Mouse (Mus musculus) heart, embryonic 14.5 days (tissue): ENCODE results near the gene Snd1. TPM values are rescaled to one million over a fixed set of nuclear protein-coding genes. Genes with fewer than 3 reads are reported as not detected.

ENCODE experiments used
- ATAC-seq: fragments of 200-750 bp; cut with Nextera tagmentation; 2 replicates; pipeline ENCODE4 v1.8.0; 2017; ENCODE audit warnings: low read depth, moderate TSS enrichment; ENCODE audit not compliant: insufficient number of reproducible peaks, insufficient read depth, low FRiP score
- H3K27ac ChIP-seq, 2 experiments: fragments of 200-500 bp in 1 of 2; fragments of 300-500 bp in 1 of 2; sonication (generic) in 1 of 2; replicated peaks in 1 of 2; 2 replicates each; pipeline ENCODE4 v1.5.1; 2012 to 2014; ENCODE audit warnings: low read depth in 2 of 2, low read length in 2 of 2, control low read depth in 1 of 2, mild to moderate bottlenecking in 1 of 2, mixed read lengths in 1 of 2; ENCODE audit not compliant: control insufficient read depth in 1 of 2, insufficient read depth in 1 of 2
- H3K27me3 ChIP-seq: fragments of 300-500 bp; sonication (generic); 2 replicates; pipeline ENCODE4 v1.6.1; 2014; ENCODE audit warnings: mild to moderate bottlenecking, low read length, control low read depth; ENCODE audit not compliant: control insufficient read depth, insufficient read depth
- H3K36me3 ChIP-seq: fragments of 300-500 bp; sonication (generic); 2 replicates; pipeline ENCODE4 v1.6.1; 2014; ENCODE audit warnings: mild to moderate bottlenecking, control low read depth, low read length, mixed read lengths; ENCODE audit not compliant: control insufficient read depth, insufficient read depth
- H3K4me1 ChIP-seq, 2 experiments: fragments of 200-500 bp in 1 of 2; fragments of 300-500 bp in 1 of 2; sonication (generic) in 1 of 2; 2 replicates each; pipeline ENCODE4 v1.6.1; 2012 to 2014; ENCODE audit warnings: low read length in 2 of 2, control low read depth in 1 of 2, mixed read lengths in 1 of 2; ENCODE audit not compliant: control insufficient read depth in 2 of 2, insufficient read depth in 2 of 2
- H3K4me2 ChIP-seq: fragments of 300-500 bp; sonication (generic); 2 replicates; pipeline ENCODE4 v1.6.1; 2014; ENCODE audit warnings: mild to moderate bottlenecking, low read length
- H3K4me3 ChIP-seq, 2 experiments: fragments of 200-500 bp in 1 of 2; fragments of 300-500 bp in 1 of 2; sonication (generic) in 1 of 2; 2 replicates each; pipeline ENCODE4 v1.5.1; 2012 to 2014; ENCODE audit warnings: low read length in 2 of 2, mild to moderate bottlenecking in 2 of 2, control low read depth in 1 of 2, low read depth in 1 of 2, moderate library complexity in 1 of 2; ENCODE audit not compliant: control insufficient read depth in 1 of 2, insufficient read depth in 1 of 2
- H3K9ac ChIP-seq: fragments of 300-500 bp; sonication (generic); 2 replicates; pipeline ENCODE4 v1.6.1; 2014; ENCODE audit warnings: mild to moderate bottlenecking, low read length
- H3K9me3 ChIP-seq: fragments of 300-500 bp; sonication (generic); 2 replicates; pipeline ENCODE4 v1.6.1; 2016; ENCODE audit warnings: low read length, control low read depth; ENCODE audit not compliant: control insufficient read depth
- WGBS: fragments of 180-500 bp; shearing (Covaris S2); extraction: QIAGEN DNeasy Blood & Tissue Kit; methylation state at CpG from one replicate; pipeline ENCODE4 v1.1.7; 2014; 5-methylcytosine and 5-hydroxymethylcytosine counted together
- polyA plus RNA-seq: library from polyadenylated mRNA; unstranded; fragments of >200 nt; fragmentation: Nextera tagmentation; extraction: Ambion mirVana; gene quantifications from 2 replicates; pipeline ENCODE4 v1.2.1, GENCODE M21; 2014

The Snd1 gene
- polyA plus RNA-seq, 1 experiment from 2014 or later, result 80.0 TPM

DNA sequence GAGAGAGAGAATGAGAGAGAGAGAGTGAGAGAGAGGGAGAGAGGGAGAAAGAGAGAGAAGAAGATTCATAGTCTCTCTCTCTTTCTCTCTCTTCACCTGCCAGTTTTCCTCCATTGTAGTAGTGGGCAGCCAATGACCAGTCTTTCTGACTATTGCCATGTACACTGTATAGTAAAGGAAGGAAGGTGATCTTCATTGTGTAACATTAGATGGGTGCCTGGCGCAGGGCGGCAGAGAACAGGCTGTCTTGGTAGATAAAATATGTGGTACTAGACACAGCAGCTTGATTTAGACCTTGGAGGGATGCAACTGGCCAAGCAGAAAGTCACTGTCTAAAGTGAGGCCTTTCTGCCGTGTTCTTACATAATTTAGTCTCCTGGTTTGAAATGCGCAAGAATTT lies 139.9 kb downstream of the Snd1 start:
- ATAC-seq, result no peak
- Histone ChIP-seq H3K4me3 (no peak overlapping the region), H3K27me3 (no peaks in the 10 kb centered on the region), H3K36me3 (no peaks in the 10 kb centered on the region), H3K9me3 (no peaks in the 10 kb centered on the region), H3K4me1 (peaks cover 14 to 22% of the 10 kb centered on the region in 2 experiments), H3K27ac (no peak overlapping the region), H3K4me2 (no peak overlapping the region), H3K9ac (no peak overlapping the region)
- WGBS, result 94% methylated on average over 4 of the region's 4 CpGs

DNA sequence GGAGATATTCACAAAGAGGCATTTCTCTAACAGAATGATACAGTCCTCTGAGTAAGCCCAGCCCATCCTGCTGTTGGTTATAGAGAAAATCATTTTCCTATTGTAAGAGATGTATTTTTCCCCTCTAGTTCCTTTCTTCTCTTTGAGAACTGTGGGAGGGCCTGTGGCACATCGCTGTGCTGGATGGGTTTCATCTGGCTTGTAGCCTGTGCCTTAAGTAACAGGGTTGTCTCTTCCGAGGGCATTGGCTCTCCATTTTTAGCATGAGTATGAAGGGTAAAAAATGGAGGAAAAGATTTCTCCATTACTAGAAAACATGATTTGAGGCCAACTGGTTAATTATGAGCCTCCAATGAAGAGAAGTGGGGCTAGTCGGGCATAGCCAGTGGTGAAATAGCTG lies 140.5 kb downstream of the Snd1 start:
- Histone ChIP-seq H3K9ac (no peak overlapping the region), H3K4me3 (no peak overlapping the region), H3K9me3 (no peaks in the 10 kb centered on the region), H3K36me3 (no peaks in the 10 kb centered on the region), H3K4me1 (peaks cover 14 to 26% of the 10 kb centered on the region in 2 experiments), H3K4me2 (no peak overlapping the region), H3K27ac (no peak overlapping the region), H3K27me3 (no peaks in the 10 kb centered on the region)
- ATAC-seq, result no peak
- 83% methylated on average over 3 of the region's 3 CpGs for WGBS

- peaks cover 14 to 27% of the 10 kb centered on the region in 2 experiments for H3K4me1 ChIP-seq
- no peak overlapping the region for H3K4me3 ChIP-seq
- ATAC-seq, result no peak
- H3K9me3 ChIP-seq, result no peaks in the 10 kb centered on the region
- 67% methylated on average over 3 of the region's 3 CpGs for WGBS
- no peaks in the 10 kb centered on the region for H3K27me3 ChIP-seq
- no peak overlapping the region for H3K9ac ChIP-seq
- H3K27ac ChIP-seq, result no peak overlapping the region
- no peak overlapping the region for H3K4me2 ChIP-seq
- no peaks in the 10 kb centered on the region for H3K36me3 ChIP-seq
These were observed 141.0 kb downstream of the Snd1 start for GRCm38 (mm10) chr6:28615966-28616365.

DNA sequence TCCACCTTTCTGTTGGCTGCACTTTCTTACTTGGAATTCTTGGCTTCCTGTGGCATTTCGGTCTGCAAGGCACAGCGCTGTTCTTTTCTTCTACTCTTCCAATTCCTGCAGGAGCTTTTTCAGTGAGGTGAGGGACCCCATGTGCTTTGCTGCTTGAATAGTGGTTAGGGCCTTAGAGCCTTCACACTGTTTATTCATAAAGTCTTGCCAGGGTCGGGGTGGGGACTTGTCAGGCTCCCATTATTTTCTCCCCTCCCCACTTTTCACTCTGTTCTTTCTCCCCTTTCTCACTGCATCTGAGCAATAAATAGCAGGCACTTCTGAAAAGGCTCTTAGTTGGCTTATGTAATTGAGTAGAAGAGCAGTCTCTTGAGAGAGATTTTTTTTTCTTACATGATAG lies 143.4 kb downstream of the Snd1 start:
- WGBS, result 48% methylated on average over 3 of the region's 3 CpGs
- H3K4me3 ChIP-seq, result no peak overlapping the region
- H3K36me3 ChIP-seq, result no peaks in the 10 kb centered on the region
- no peak for ATAC-seq
- H3K27me3 ChIP-seq, result no peaks in the 10 kb centered on the region
- no peak overlapping the region for H3K9ac ChIP-seq
- H3K9me3 ChIP-seq, result no peaks in the 10 kb centered on the region
- peak overlapping the region; percentile 81 to 91 for H3K27ac ChIP-seq
- H3K4me2 ChIP-seq, result peak overlapping the region; percentile 48
- peaks cover 21 to 49% of the 10 kb centered on the region in 2 experiments for H3K4me1 ChIP-seq

- peak; percentile 33; the same call in 1 of the 2 replicates for ATAC-seq
- Histone ChIP-seq H3K4me1 (peaks cover 21 to 50% of the 10 kb centered on the region in 2 experiments), H3K4me3 (peak overlapping the region in 1 of 2 experiments; percentile 4; a peak in 1 of 4 replicates), H3K27me3 (no peaks in the 10 kb centered on the region), H3K36me3 (no peaks in the 10 kb centered on the region), H3K4me2 (peak overlapping the region; percentile 48), H3K27ac (peak overlapping the region; percentile 81 to 91), H3K9ac (no peak overlapping the region), H3K9me3 (no peaks in the 10 kb centered on the region)
- WGBS, result 5% methylated on average over 7 of the region's 7 CpGs
These were observed 143.8 kb downstream of the Snd1 start for GRCm38 (mm10) chr6:28618751-28619153.

DNA sequence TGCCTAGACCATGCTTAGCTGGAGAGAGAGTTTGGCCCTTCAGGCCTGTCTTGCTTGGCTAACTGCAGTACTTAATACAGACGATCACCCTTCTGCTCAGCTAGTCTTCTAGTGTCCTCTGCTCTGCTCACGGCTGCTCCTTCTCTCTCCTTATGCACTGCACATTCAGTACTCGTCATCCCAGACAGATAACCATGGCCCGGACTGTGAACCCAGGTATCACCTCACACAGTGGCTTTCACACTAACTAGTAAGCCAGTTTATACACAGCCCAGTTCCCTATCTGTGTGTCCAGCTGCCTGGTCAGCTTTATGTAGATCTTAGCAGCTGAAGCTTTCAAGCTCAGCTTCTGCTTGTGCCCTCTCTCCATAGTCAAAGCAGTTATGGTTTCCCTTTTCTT lies 146.5 kb downstream of the Snd1 start:
- ATAC-seq, result no peak
- H3K27ac ChIP-seq, result no peak overlapping the region
- H3K27me3 ChIP-seq, result no peaks in the 10 kb centered on the region
- peaks cover 21 to 52% of the 10 kb centered on the region in 2 experiments for H3K4me1 ChIP-seq
- H3K4me2 ChIP-seq, result no peak overlapping the region
- no peaks in the 10 kb centered on the region for H3K9me3 ChIP-seq
- no peak overlapping the region for H3K4me3 ChIP-seq
- H3K9ac ChIP-seq, result no peak overlapping the region
- peaks cover 6% of the 10 kb centered on the region for H3K36me3 ChIP-seq
- 56% methylated on average over 4 of the region's 4 CpGs for WGBS

DNA sequence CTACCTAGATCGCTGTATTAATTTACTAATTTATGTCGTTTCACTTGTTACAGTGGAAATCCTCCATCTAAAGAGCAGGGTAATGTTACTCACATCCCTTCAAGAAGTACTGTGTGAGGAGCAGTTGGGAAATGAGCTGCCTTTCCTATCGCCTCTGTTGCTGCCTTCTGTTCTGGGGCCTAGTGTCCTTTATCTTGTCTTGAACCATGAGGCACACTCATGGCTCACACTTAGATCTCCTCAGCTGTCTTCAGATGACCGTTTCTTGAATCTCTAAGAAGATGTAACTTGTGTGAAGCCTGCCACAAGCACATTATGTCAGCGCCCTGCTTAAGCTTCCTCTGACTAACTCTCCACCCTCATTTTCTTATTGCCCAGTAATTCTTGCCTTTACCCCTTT lies 147.0 kb downstream of the Snd1 start:
- Histone ChIP-seq H3K4me3 (no peak overlapping the region), H3K27me3 (no peaks in the 10 kb centered on the region), H3K9ac (no peak overlapping the region), H3K36me3 (peaks cover 11% of the 10 kb centered on the region), H3K27ac (peak overlapping the region; percentile 10 to 27), H3K4me2 (no peak overlapping the region), H3K4me1 (peaks cover 21 to 52% of the 10 kb centered on the region in 2 experiments), H3K9me3 (no peaks in the 10 kb centered on the region)
- WGBS, result 71% methylated on average over 5 of the region's 5 CpGs
- no peak for ATAC-seq

DNA sequence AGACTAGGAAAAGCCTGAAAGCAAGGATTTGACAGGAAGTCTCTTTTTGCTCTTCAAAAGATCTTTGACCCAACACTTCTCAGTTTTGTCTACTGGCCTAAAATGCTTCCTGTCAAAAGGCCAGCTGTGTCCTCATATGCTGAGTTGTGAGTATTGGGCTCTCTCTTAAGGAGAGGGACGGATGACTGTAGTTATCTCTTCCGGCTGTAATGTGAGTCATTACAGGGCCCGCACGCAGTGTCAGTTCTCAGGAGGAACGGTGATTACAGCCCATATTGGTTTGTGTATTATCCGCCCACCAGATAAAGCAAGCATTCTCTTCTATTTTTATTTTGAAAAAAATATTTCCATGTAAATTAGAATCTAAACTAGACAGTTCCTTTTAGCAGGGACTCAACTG lies 147.6 kb downstream of the Snd1 start:
- H3K4me3 ChIP-seq, result no peak overlapping the region

More for the DNA sequence above, 147.6 kb downstream of the Snd1 start:
- H3K9me3 ChIP-seq, result no peaks in the 10 kb centered on the region
- no peak overlapping the region for H3K4me2 ChIP-seq
- H3K9ac ChIP-seq, result no peak overlapping the region
- H3K36me3 ChIP-seq, result peaks cover 12% of the 10 kb centered on the region
- H3K4me1 ChIP-seq, result peaks cover 21 to 52% of the 10 kb centered on the region in 2 experiments
- peak overlapping the region in 1 of 2 experiments; percentile 10; a peak in 2 of 4 replicates for H3K27ac ChIP-seq
- WGBS, result 9% methylated on average over 6 of the region's 6 CpGs
- no peaks in the 10 kb centered on the region for H3K27me3 ChIP-seq
- 0 out of 2 replicates have a peak, but pooled peaks have one; percentile 59 for ATAC-seq
